Mouse (Mus musculus) gastrocnemius, postnatal 4 days (tissue): ENCODE data around the gene Ciart. TPM values are rescaled to one million over a fixed set of nuclear protein-coding genes. Genes with fewer than 3 reads are reported as not detected.
"Not testable (repeated sequence)": the region's sequence is repeated elsewhere in the genome, so short reads cannot be mapped to it uniquely, and the experiment has no call there.

ENCODE experiments used
- DNase-seq, 2 experiments: peaks; one replicate each; pipeline ENCODE4 v3.0.0; 2021 to 2022; ENCODE audit warnings: low spot score in 2 of 2, mixed read lengths in 2 of 2
- total RNA-seq, 2 experiments: library from RNA; stranded (reverse); gene quantifications; 2 replicates each; pipeline ENCODE4 v1.2.3; 2021

Ciart gene
- total RNA-seq, 2 experiments from 2014 or later: 1.0 to 1.6 TPM

DNA sequence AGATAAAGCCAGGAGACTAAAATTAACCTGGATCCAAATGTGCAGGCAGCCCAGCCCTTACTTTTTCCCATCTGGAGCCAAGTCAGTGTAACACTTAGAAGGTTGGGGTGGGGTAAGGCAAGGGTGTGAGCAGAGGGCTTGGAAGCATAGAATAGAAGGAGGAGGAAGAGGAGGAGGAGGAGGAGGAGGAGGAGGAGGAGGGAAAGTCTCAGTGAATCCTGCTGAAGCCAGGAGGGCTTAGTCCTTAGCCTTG lies 20.2 kb upstream of the Ciart start:
- DNase-seq: no peak

- DNase-seq: no peak
These were observed 19.7 kb upstream of the Ciart start for GRCm38 (mm10) chr3:95901616-95902372.

GRCm38 (mm10) chr3:95899800-95900524 lies 17.9 kb upstream of the Ciart start:
- no peak for DNase-seq

- not testable (repeated sequence) for DNase-seq
These were observed 13.4 kb upstream of the Ciart start for GRCm38 (mm10) chr3:95895501-95895900.

DNA sequence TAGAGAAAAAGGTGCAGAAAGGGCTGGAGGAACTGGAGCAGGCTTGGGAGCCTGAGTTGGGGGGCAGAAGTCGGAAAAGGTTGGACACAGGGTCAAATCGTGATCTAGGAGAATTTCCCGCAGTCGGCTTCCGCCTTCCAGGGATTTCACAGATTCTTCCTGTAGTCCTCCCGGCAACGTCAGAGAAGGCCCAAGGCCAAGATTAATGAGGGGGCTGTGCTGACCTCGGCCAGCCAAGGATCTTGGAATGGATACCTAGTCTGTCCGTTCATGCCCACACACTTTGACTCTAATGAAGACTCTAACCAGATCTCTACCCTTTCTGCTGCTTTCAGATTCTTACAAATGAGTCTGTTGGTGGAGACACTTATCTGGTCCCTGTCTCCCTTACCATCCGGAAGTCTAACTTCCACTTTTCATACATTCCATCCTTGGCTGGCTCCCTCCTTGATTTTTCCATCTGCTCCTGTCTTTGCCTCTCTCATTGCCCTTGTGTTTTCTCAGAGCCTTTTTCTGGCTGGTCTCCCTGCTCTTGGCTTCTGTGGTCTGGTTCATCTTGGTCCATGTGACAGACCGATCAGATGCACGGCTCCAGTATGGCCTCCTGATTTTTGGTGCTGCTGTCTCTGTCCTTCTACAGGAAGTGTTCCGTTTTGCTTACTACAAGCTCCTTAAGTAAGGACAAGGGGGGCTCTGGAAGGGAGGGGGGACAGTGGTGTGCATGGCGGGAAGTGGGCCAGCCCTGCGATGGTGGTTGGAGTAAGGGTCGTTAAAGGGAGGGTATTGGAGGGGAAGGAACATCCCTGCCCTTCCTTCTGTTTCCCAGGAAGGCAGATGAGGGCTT lies 12.5 kb upstream of the Ciart start:
- DNase-seq: peak; percentile 39 to 68

DNA sequence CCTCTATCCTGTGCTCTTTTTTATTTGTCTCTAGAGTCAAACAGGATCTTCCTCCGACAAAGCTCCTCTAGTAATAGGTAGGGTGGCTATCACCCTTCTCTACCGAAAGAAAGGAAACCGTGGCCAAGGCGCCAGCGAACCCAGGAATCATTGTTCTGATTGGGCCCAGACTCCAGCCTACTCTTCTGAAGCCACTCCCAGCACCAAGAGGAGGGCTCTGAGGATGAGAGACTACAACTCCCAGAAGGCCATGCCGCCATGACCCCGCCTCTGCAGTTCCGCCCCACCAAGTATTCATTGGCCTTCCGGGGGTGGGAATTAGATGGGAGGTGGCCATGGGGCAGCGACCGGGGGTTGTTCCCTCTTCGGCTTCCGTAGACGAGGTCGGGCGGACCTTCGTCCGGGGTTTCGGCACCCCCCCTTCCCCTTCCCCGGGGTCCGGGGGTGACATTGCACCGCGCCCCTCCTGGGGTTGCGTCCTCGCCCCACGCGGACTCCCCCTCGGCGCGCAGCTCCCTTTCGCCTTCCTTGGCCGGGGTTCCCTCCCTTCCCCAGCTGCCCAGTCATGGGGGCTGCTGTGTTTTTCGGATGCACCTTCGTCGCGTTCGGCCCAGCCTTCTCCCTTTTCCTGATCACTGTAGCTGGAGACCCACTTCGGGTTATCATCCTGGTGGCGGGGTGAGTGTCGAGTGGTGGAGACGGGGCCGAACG lies 11.7 kb upstream of the Ciart start, which contains the start of gene Aph1a:
Aph1a (plus strand) TSS at position 364 of the 711 bp plus-strand sequence.
- DNase-seq: peak; percentile 87 to 95

- DNase-seq: no peak
These were observed 11.1 kb upstream of the Ciart start for GRCm38 (mm10) chr3:95893126-95893525.

DNA sequence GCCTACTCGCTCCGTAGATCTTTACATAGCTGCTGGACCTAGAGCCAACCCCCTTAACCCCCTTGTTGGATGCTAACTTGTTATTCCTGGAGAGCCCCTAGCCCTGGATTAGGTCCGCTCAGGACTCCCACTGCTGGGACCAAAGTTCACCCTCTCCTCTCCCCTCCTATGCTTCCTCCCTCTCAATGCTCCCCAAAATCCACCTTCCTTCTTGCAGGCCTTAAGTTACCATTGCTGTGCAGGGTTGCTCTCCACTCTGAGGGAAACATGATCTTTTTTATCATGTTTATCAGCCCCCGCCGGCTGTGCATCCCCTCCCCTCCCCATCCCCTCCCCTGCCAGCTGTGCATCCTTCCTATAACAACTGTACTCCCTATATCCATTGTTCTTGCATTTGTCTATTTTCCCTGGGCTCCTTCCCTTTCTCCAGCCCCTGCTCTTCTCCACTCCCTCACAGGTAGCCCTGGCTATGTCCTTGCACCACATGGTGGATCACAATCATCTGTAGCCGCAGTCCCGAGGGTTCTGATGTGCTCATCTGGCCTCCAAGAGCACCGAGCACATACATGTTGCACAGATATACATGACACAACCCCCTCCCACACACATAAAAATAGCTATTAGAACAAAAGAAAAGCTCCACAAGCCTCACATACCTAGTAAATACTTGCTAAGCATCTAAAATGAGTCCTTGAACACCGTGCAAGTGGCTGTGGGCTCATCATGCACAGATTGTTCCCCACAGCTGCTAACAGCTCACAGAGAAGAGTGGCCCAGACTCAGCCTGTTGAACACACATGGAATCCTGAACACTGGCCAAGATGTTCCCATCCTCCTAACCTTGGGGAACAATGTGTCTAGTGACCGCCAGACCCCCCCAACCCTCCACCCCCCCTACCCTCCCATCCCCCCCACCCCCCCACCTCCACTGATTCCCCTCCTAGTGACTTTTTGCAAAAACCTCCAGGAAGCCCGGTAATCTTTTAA lies 10.3 kb upstream of the Ciart start:
- DNase-seq: no peak

DNA sequence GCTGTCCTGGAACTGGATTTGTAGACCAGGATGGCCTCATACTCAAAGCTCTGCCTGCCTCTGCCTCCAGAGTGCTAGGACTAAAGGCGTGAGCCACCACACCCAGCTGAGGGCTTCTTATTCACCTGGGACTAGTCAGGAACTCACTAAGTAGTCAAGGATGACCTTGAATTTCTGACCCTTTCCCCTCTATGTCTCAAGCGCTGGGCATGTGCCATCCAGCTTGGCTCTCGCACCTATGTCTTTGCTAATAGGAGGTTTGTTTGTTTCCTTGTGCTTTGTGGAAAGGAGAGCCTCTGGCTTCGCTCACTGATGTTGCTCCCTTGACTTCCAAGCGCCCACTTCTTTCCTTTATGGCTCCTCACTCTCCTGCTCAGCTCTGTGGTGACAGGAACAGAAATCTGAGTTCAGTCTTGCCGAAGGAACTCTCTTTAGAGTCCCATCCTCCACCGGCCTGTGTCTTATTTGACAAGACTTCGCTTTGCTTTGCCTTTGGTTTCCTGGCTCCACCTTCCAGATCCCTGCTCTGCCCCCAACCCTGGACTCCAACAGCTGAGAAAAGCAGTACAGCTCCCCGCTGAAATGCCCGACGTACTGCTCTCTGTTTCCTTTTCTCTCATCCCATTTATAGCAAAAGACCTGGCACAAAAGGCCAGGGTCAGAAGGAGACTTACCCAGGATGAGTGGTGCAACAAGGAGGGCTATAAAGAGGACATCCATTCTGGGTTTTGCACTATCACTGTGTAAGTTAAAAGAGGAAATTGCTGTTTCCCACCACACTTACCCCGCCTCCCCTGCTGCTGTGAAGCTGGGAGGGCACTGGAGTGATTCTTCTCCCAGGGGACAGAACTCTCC lies 9.4 kb upstream of the Ciart start, which contains the start of gene BC028528:
BC028528 (minus strand) TSS at position 795 of the 855 bp plus-strand sequence.
- DNase-seq: no peak

- no peak for DNase-seq
These were observed 7.6 kb upstream of the Ciart start for GRCm38 (mm10) chr3:95889664-95890063.

- DNase-seq: no peak
These were observed 5.5 kb upstream of the Ciart start for GRCm38 (mm10) chr3:95887596-95887995.

GRCm38 (mm10) chr3:95884400-95884799 lies 2.3 kb upstream of the Ciart start:
- DNase-seq: no peak

DNA sequence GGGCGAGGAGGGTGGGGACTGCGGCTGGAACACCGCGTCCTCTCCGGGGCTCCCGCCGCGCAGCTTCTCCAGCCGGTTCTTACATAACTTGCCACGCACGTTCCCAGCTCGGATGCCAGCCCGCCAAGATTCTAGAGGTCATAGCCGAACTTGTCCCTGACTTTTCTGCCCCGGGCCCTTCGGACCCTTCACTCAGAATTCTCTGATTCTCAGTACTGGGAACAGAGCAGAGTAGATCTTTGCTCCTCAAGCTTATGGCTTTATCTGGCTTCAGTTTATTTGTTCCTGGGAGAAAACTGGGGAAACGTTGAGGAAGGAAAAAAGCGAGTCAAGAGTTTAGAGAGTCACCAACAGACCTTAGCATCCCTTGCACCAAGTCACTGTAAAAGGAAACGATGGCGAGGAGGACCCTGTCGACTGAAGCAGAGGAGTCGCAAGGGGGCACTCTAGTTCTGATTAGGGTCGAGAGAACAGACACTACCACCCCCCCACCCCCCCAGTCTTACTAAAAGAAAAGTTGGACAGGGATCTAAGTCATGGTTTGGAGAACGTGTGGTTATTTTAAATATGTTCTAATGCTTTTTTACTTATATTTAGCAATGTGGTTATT lies 870 bp upstream of the Ciart start:
- DNase-seq: peak in 1 of 2 experiments; percentile 79

DNA sequence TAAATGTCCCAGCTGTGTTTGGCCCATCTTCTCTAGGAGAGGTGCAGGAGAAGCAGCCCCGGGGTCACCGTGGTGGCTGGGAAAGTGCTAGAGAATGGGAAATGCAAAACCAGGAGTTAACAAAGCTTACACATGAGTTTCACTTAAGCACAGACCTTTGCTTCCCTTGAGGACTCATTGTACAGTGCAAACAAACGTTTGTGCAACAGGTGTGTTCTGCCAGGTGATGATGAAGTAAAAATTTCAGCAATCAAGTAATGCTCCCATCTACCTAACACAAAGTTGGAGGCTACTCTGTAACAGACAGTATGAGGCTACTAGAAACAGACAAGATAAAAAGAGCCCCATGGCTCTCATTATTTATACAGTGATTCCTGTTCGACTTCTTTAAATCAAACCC lies 3.0 kb downstream of the Ciart start:
- DNase-seq: no peak

DNA sequence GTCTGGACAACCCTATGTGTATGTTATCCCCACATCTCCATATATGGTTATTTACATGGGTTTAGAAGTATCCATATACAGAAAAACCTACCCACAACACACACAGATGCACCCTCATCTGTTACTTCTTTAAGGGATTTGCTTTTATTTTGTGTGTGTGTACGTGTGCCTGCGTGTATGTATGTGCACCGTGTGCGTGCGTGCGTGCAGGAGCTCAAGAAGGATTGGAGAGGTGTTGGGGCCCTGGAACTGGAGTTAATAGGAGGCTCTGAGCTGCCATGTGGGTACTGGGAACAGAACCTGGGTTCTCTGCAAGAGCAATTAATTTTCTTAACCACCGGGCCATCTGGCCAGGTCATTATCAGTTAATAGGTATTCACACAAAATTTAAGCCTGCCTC lies 10.0 kb downstream of the Ciart start:
- DNase-seq: no peak

- peak; percentile 72 to 83 for DNase-seq
These were observed 10.6 kb downstream of the Ciart start, which contains the start of gene Mrps21 for GRCm38 (mm10) chr3:95871392-95871867. Mrps21 (minus strand) TSS chr3:95871519.

DNA sequence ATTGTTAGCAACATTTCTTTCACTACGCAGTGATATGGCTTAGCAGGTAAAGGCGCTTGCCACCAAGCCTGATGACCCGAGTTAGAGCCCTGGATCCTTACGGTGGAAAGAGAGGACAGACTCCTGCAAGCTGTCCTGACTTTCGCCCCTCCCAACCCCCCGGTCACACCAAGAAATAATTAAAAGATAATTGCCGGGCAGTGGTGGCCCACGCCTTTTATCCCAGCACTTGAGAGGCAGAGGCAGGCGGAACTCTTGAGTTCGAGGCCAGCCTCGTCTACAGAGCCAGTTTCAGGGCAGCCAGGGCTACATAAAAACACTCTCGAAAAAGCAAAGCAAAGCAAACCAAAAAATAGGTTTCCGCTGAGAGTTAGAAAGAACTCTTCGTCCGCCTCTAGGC lies 11.1 kb downstream of the Ciart start:
- no peak for DNase-seq

GRCm38 (mm10) chr3:95867408-95867807 lies 14.6 kb downstream of the Ciart start:
- no peak for DNase-seq
